Mouse (Mus musculus) limb, embryonic 10.5 days (tissue): ENCODE results near the gene Pigu. TPM values are rescaled to one million over a fixed set of nuclear protein-coding genes. Genes with fewer than 3 reads are reported as not detected.

Source experiments
- DNase-seq: peaks from one replicate; pipeline ENCODE4 v3.0.0-alpha.2; 2017; ENCODE audit warnings: low spot score
- H3K27ac ChIP-seq: fragments of 300-500 bp; sonication (generic); 2 replicates; pipeline ENCODE4 v1.5.1; 2016; ENCODE audit warnings: mild to moderate bottlenecking
- H3K27me3 ChIP-seq: fragments of 300-500 bp; sonication (generic); 2 replicates; pipeline ENCODE4 v1.6.1; 2016; ENCODE audit warnings: low read depth, mild to moderate bottlenecking; ENCODE audit not compliant: poor library complexity, severe bottlenecking
- H3K36me3 ChIP-seq: fragments of 300-500 bp; sonication (generic); 2 replicates; pipeline ENCODE4 v1.6.1; 2016; ENCODE audit warnings: mild to moderate bottlenecking, moderate library complexity
- H3K4me1 ChIP-seq: fragments of 300-500 bp; sonication (generic); 2 replicates; pipeline ENCODE4 v1.6.1; 2016
- H3K4me3 ChIP-seq: fragments of 300-500 bp; sonication (generic); 2 replicates; pipeline ENCODE4 v1.5.1; 2016; ENCODE audit warnings: mild to moderate bottlenecking, moderate library complexity
- H3K9me3 ChIP-seq: fragments of 300-500 bp; sonication (generic); replicated peaks from 2 replicates; pipeline ENCODE4 v1.6.1; 2016; ENCODE audit warnings: mild to moderate bottlenecking
- WGBS: fragments of 180-500 bp; shearing (Covaris S2); methylation state at CpG from one replicate; pipeline ENCODE4 v1.1.7; 2016; 5-methylcytosine and 5-hydroxymethylcytosine counted together
- polyA plus RNA-seq: library from polyadenylated mRNA; unstranded; fragments of >200 nt; fragmentation: Nextera tagmentation; extraction: Ambion mirVana; gene quantifications from 2 replicates; pipeline ENCODE4 v1.2.1, GENCODE M21; 2016

The Pigu gene
- polyA plus RNA-seq, 1 experiment from 2014 or later = 51.7 TPM

DNA sequence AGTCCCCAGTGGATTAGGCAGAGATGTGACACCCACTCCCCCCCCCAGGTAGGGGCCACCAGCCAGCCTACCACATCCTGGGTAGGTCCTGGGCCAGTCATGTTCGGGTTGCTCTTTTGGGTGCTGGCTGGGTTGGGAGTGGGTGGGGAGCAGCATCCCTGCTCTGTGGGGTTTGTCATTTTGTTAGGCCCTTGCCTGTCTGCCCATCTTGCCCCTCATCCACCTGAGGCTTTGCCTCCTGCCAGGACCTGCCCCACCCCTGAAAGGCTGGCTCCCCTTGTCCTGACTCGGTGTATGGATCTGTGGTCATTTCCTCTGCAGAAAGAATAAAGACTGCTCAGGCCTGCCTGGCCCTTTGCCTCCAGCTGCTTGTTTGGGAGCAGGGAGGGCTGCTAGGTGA, 79.5 kb downstream of the Pigu start:
- no peaks in the 10 kb centered on the region for H3K9me3 ChIP-seq
- H3K4me3 ChIP-seq = no peak overlapping the region

DNA sequence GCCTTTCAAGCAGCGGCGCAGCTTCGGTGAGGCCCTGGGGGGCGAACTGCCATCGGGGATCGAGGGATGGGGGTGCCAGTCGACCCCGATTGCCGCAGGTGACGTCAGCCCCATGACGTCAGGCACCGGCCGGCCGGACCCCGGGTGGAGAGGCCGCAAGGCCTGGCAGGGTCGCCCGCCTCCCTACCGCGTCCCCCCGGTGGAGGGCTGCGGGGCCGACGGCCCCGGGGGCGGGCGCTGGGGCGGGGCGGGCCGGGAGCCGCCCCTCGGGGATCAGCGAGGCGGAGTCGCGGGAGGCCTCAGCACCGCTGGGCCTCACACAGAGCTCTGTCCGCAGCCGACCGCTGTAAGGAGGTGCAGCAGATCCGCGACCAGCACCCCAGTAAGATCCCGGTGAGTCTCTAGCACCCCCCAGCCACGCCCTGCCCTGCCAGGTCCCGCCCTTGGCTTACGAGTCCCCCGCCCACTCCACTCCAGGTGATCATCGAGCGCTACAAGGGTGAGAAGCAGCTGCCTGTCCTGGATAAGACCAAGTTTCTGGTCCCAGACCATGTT, 80.5 kb downstream of the Pigu start:
- Histone ChIP-seq H3K4me1 (peaks cover 24% of the 10 kb centered on the region), H3K9me3 (no peaks in the 10 kb centered on the region), H3K4me3 (peak overlapping the region; percentile 96), H3K27ac (peak overlapping the region; percentile 91), H3K36me3 (peaks cover 27% of the 10 kb centered on the region), H3K27me3 (no peaks in the 10 kb centered on the region)
- DNase-seq = peak; percentile 75
- WGBS = 1% methylated on average over 49 of the region's 49 CpGs

More for the DNA sequence above, 79.5 kb downstream of the Pigu start:
- H3K4me1 ChIP-seq = peaks cover 24% of the 10 kb centered on the region
- DNase-seq = no peak
- H3K27ac ChIP-seq = no peak overlapping the region
- H3K36me3 ChIP-seq = peaks cover 33% of the 10 kb centered on the region
- WGBS = 86% methylated on average over 2 of the region's 2 CpGs
- no peaks in the 10 kb centered on the region for H3K27me3 ChIP-seq

DNA sequence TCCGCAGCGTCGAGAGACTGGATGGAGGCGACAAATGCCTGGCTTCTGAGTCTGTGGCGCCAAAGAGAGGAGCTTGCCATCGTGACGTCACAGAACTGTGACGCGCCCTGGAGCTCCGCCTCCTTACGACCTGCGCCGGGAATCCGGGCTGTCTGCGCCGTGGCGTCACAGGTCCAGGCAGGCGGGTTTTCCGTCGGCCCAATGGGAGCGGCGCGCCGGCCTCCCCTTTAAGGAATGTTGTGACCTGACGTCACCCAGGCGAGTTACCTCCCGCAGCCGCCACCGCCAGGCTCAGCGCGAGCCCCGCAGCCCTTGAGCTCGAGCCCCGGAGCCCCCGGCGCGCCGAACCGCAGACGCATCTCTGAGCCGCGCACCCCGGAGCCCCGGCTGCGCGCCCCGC, 81.0 kb downstream of the Pigu start, which contains the start of gene Map1lc3a:
Map1lc3a (plus strand) TSS at position 103 of the 400 bp plus-strand sequence.
- H3K9me3 ChIP-seq = no peaks in the 10 kb centered on the region
- H3K36me3 ChIP-seq = peaks cover 23% of the 10 kb centered on the region
- H3K27me3 ChIP-seq = no peaks in the 10 kb centered on the region
- 1% methylated on average over 47 of the region's 47 CpGs for WGBS
- peak within 1 kb of the TSS; percentile 96 for H3K4me3 ChIP-seq
- peak; percentile 98 for DNase-seq
- H3K27ac ChIP-seq = peak within 1 kb of the TSS; percentile 91
- H3K4me1 ChIP-seq = peaks cover 24% of the 10 kb centered on the region

DNA sequence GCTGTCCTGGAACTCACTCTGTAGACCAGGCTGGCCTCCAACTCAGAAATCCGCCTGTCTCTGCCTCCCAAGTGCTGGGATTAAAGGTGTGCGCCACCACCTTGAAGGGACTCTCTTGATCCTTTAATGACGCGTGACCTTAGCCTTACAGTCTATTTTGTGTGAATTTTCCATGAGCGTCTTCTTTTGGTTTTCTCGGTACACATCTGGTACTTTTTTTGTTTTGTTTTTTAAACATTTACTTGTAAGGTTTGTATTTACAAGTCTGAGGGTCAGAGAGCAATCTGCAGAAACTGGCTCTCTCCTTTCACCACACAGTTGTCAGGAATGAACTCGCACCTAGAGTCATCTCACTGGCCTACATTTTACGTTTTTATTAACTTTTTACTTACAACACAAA, 83.6 kb downstream of the Pigu start:
- Histone ChIP-seq H3K36me3 (peaks cover 13% of the 10 kb centered on the region), H3K9me3 (no peaks in the 10 kb centered on the region), H3K27me3 (no peaks in the 10 kb centered on the region), H3K4me1 (peaks cover 24% of the 10 kb centered on the region), H3K27ac (no peak overlapping the region), H3K4me3 (no peak overlapping the region)
- no peak for DNase-seq
- WGBS = 90% methylated on average over 8 of the region's 8 CpGs

DNA sequence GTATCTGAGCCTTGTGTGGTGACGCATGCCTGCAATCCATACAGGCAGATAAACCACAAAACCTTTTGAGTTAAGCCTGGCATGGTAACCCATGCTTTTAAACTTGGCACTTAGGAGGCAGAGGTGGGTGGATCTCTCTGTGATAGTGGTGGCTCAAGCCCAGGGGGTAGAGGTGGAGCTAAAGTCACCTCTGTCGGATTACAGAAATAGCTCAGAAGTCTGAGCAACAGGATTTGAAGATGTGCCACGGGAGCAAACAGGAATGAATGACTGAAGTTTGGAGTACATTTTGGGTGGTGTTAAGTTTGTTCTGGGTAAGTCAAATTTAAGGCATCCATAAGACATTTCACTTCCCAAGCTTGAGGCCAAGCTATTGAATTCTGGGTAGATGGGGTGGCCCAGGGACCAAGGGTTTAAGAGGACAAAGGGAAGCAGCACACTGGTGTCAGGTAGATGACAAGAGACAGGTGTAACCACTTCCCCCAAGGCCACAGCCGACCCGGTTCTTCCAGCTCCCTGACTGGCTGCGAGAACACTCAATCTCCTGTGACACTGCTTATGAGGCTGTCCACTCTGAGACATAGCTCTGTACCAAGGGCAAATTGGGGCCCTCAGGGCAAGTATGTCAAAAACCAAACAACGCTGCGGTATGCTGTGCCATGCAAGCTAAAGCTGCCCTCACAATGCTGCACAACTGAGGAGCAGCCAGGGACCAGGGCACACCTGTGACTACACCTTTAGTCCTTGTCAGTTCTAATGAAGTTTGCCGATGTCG, 84.6 kb downstream of the Pigu start:
- no peak overlapping the region for H3K27ac ChIP-seq
- no peaks in the 10 kb centered on the region for H3K9me3 ChIP-seq
- peaks cover 22% of the 10 kb centered on the region for H3K4me1 ChIP-seq
- DNase-seq = no peak
- WGBS = 77% methylated on average over 10 of the region's 10 CpGs
- H3K27me3 ChIP-seq = no peaks in the 10 kb centered on the region
- peaks cover 2% of the 10 kb centered on the region; the same call in 1 of the 2 replicates for H3K36me3 ChIP-seq
- H3K4me3 ChIP-seq = no peak overlapping the region

DNA sequence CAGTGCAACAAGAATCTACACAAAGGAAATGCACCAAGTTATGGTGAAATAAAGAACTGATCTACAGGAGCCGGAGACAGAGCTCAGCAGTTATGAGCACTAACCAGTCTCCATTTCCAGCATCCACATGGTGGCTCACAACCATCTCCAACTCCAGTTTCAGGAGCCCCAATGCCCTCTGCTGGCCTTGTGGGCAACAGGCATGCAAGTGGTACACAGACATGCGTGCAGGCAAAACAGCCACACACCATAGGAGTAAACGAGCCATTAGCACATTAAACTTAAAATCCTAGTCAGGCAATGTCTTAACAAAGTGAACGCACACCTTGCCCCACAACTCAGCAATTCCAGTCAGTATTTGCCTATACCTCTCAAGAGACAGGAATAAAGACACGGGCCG, 85.3 kb downstream of the Pigu start:
- no peaks in the 10 kb centered on the region for H3K36me3 ChIP-seq
- H3K27me3 ChIP-seq = no peaks in the 10 kb centered on the region
- peaks cover 15% of the 10 kb centered on the region for H3K4me1 ChIP-seq
- no peak overlapping the region for H3K27ac ChIP-seq
- no peaks in the 10 kb centered on the region for H3K9me3 ChIP-seq
- no peak for DNase-seq
- 87% methylated on average over 6 of the region's 6 CpGs for WGBS
- H3K4me3 ChIP-seq = no peak overlapping the region

DNA sequence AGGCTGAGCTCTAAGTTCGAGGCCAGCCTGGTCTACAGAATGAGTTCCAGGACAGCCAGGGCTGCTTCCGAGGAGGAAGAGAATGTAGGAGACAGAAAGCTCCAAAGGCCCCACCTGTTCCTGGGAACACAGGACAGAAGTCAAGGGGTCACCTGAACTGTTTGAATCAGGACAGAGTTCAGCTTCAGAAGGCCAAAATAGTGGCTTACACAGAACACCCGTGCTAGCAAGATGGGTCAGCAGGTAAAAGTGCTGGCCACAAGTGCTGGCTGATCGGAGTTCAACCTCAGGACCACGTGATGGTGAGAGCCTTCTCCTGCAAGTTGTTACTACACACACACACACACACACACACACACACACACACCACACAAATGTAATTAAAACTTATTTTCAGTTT, 90.3 kb downstream of the Pigu start:
- H3K27me3 ChIP-seq = no peaks in the 10 kb centered on the region
- H3K9me3 ChIP-seq = no peaks in the 10 kb centered on the region
- H3K4me1 ChIP-seq = no peaks in the 10 kb centered on the region
- DNase-seq = no peak
- H3K4me3 ChIP-seq = no peak overlapping the region
- 83% methylated on average over 5 of the region's 5 CpGs for WGBS
- H3K27ac ChIP-seq = no peak overlapping the region
- H3K36me3 ChIP-seq = no peaks in the 10 kb centered on the region

DNA sequence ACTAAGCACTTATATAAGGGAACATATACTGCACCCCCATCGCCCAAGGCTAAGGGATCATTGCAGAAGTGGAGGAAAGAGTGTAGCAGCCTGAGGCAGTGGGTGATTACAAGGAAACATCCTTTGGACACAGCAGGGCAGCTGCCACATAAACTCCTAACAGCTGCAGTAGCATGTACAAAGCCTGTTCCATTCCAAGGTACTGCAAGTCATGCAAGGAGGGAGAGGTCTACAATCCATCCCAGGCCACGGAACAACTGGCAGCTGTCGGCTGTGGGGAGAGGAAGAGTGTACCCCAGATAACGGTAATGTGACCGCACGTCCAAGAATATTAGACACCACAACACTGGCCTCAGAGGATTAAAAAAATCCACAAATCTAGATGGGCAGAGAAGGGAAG, 91.7 kb downstream of the Pigu start:
- no peak overlapping the region for H3K4me3 ChIP-seq
- H3K27ac ChIP-seq = no peak overlapping the region
- H3K4me1 ChIP-seq = no peaks in the 10 kb centered on the region
- 92% methylated on average over 6 of the region's 6 CpGs for WGBS
- no peak for DNase-seq
- H3K27me3 ChIP-seq = no peaks in the 10 kb centered on the region
- H3K36me3 ChIP-seq = no peaks in the 10 kb centered on the region
- no peaks in the 10 kb centered on the region for H3K9me3 ChIP-seq

DNA sequence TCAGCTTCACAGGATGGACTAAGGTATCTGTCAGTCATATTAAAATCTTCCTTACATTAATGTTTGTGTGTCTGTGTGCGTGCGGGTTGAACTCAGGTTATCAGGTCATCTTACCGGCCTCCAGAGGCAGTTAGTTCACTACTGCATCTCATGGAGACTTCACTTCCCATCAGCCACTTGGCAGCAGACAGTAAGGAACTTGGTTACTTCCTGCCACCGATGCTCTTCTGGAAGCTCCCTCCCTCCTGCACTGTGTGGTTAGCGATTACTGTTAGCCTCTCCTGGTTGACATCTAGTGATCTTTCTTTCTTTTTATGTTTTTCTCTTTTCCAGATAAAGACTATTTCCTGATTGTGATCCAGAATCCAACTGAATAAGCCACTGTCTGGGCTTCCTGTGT, 107.6 kb downstream of the Pigu start:
- H3K4me1 ChIP-seq = no peaks in the 10 kb centered on the region
- H3K9me3 ChIP-seq = no peaks in the 10 kb centered on the region
- H3K27ac ChIP-seq = no peak overlapping the region
- DNase-seq = no peak
- no peak overlapping the region for H3K4me3 ChIP-seq
- H3K27me3 ChIP-seq = no peaks in the 10 kb centered on the region
- peaks cover 75% of the 10 kb centered on the region for H3K36me3 ChIP-seq
- WGBS = 95% methylated on average over 5 of the region's 5 CpGs

DNA sequence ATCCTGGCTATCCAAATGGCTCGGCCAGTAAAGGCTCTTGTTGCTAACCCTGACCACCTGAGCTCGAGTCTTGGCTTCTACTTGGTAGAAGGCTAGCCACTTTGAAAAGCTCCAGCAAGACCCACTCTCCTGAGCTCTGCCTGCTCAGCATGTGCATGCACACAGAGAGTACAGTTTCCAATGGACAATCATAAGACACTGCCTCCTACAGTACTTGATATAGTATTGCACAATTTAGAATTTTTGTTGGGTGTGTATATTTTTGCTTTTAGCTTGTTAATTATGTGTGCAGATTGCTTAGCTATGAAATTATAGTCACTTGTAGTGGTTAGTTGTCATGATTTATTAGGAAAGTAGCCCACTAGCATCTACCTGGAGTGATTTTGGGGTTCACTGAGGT, 108.5 kb downstream of the Pigu start:
- 81% methylated on average over 2 of the region's 2 CpGs for WGBS
- Histone ChIP-seq H3K27me3 (no peaks in the 10 kb centered on the region), H3K9me3 (no peaks in the 10 kb centered on the region), H3K27ac (no peak overlapping the region), H3K36me3 (peaks cover 84% of the 10 kb centered on the region), H3K4me3 (no peak overlapping the region), H3K4me1 (no peaks in the 10 kb centered on the region)
- DNase-seq = no peak

DNA sequence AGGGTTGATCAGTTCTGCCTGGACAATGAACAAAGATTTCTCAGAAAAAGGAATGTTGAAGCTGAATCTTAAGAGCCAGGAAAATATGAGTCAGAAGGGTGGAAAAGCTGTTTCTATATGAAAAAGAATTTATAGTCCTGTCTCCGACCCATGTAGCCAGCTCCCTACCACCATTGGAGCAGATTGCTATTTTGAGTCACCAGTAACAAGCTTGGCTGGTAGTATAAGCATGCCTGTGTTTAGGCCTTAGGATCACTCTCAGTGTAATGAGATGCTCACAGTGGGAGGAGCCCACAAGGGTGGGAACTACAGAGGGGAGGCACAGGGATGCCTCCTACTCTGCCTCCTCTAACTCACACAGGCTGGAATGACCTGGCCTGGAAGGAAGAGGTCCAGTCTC, 109.0 kb downstream of the Pigu start:
- Histone ChIP-seq H3K9me3 (no peaks in the 10 kb centered on the region), H3K4me1 (no peaks in the 10 kb centered on the region), H3K27ac (no peak overlapping the region), H3K27me3 (no peaks in the 10 kb centered on the region), H3K36me3 (peaks cover 89% of the 10 kb centered on the region), H3K4me3 (no peak overlapping the region)
- WGBS = 89% methylated on average over 1 of the region's 1 CpGs
- DNase-seq = no peak

DNA sequence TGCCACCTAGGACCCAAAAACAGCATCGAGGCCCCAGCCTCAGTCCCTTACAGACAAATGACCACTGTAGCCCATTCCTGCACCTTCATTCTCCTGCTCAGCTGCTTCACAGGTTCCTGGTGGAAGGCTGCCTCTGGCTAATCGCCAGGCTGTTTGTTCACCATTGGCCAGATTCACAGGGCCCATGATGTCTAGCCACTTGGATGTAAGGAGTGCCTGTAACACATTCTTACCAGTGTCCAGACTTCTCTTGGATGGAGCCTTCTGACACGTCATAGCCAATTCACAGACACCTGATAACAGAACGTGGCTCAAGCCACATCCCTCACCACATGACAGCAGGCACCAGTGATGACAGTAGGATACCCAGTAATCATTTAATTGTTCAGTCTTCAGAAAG, 111.0 kb downstream of the Pigu start:
- Histone ChIP-seq H3K36me3 (peaks cover 98% of the 10 kb centered on the region), H3K9me3 (no peaks in the 10 kb centered on the region), H3K4me3 (no peak overlapping the region), H3K27me3 (no peaks in the 10 kb centered on the region), H3K4me1 (no peaks in the 10 kb centered on the region), H3K27ac (no peak overlapping the region)
- no peak for DNase-seq
- WGBS = 92% methylated on average over 4 of the region's 4 CpGs

DNA sequence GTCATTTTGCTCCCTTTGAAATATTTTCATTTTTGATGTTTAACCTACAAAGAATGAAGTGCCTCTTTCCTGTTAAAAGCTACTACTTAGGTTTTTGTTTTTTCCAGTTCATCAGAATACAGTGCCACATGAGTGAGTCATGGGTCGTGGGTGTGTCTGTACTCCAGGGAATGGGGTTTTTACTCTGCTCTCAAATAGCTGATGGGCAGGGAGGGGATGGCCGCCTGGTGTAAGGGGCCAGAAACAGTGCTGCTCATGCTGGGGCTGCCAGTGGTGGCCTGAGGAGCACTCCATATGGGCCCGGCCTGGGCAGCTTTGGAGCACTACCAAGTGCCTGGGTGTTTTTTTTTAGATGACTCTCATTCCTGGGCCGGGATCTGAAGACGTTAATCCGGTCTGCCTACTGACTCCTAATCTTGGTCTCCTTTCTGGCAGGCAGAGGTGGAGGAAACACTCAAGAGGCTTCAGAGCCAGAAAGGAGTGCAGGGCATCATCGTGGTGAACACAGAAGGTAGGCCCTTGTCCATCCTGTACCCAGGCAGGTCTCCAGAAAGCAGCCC, 114.9 kb downstream of the Pigu start:
- 93% methylated on average over 7 of the region's 7 CpGs for WGBS
- Histone ChIP-seq H3K27ac (no peak overlapping the region), H3K36me3 (peaks cover 66% of the 10 kb centered on the region), H3K4me1 (peaks cover 10% of the 10 kb centered on the region), H3K9me3 (no peaks in the 10 kb centered on the region), H3K27me3 (no peaks in the 10 kb centered on the region), H3K4me3 (no peak overlapping the region)
- DNase-seq = no peak
